Mouse (Mus musculus) MEL-GATA-1-ER (cell line): ENCODE data around the gene Mcu.

Experiments used
- DNase-seq: peaks from one replicate; pipeline ENCODE4 v3.0.0-alpha.2; 2012; ENCODE audit warnings: low read depth; ENCODE audit errors: extremely low read depth

Mcu gene

GRCm38 (mm10) chr10:59616522-59616921 is at the start of gene Mcu:
TSS of gene Mcu (minus strand) at chr10:59616692.
- peak; percentile 84 for DNase-seq

GRCm38 (mm10) chr10:59665503-59666291 is 49.2 kb upstream of the Mcu start:
- DNase-seq: peak; percentile 90

- DNase-seq: no peak
Observed at GRCm38 (mm10) chr10:59664765-59665164, 48.3 kb upstream of the Mcu start.

GRCm38 (mm10) chr10:59656799-59657198 is 40.3 kb upstream of the Mcu start:
- no peak for DNase-seq

- no peak for DNase-seq
Observed at GRCm38 (mm10) chr10:59646821-59647378, 30.4 kb upstream of the Mcu start.

- peak; percentile 67 for DNase-seq
Observed at GRCm38 (mm10) chr10:59645153-59645552, 28.7 kb upstream of the Mcu start.

DNA sequence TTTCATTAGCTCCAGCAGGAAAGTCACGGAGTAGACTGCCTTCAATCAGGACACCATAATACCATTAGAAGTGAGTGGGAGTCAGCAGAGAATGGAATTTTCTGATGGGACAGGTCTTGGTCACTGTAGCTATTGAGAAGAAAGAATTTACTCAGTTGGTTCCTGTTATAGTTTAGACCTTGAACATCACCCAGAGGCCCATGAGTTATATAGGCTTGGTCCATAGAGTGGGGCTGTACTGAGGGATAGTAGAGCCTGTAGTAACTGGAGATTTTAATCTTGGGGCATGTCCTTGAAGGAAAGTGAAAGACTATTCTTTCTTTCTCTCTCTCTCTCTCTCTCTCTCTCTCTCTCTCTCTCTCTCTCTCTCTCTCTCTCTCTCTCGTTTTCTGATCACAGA is 28.2 kb upstream of the Mcu start:
- DNase-seq: no peak

- DNase-seq: no peak
Observed at GRCm38 (mm10) chr10:59643645-59644044, 27.2 kb upstream of the Mcu start.

- DNase-seq: peak; percentile 60
Observed at GRCm38 (mm10) chr10:59642659-59643377, 26.3 kb upstream of the Mcu start.

- no peak for DNase-seq
Observed at GRCm38 (mm10) chr10:59638576-59638975, 22.1 kb upstream of the Mcu start.

- no peak for DNase-seq
Observed at GRCm38 (mm10) chr10:59637596-59638124, 21.2 kb upstream of the Mcu start.

DNA sequence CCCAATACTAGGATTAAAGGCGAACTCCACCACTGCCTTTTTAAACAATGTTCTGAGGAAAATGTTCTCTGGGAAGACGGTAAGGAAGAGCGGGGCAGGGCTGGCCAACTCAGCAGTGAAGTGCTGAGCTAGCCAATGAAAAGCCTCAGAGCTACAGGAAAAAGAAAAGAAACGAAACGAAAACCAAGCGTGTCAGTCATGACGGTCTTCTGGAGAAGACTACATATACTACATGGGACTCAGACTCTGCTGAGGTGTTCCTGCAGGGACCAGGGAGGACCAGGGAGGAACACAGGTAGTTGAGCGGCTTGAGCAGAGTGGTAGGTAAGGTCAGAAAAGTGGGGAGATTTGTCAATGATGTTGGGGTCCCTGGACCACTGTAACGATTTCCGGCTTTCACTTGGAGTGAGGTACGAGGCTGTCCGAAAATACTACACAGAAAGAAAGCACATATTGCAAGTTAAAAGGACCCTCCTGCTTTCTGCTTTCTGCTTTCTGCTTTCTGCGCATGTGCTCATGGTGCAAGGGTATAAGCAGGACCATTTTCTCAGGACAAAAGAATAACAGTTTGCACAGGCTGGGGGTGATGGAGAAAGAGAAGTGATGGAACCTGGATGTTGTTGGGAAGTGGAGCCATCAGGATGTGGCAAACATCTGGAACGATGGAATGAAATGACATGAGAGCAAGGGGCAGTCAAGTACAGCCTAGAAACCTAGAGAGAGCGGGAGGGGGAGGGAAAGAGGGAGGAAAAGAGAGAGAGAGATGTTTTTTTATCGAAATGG is 20.4 kb upstream of the Mcu start:
- peak; percentile 57 for DNase-seq

- DNase-seq: no peak
Observed at GRCm38 (mm10) chr10:59636048-59636447, 19.6 kb upstream of the Mcu start.

DNA sequence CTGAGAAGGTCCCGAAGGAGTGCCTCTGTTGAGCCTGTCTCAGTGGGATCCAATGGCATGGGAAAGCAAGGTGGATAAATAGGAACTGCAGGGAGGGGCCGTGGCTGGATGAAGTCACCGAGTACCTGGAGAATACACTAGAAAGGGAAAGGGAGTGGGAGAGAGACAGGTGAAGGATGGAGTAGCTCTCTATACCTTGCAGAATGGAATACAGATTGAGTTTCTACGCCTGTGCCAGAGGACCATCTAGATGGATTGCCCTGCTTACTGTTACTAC is 13.0 kb upstream of the Mcu start:
- DNase-seq: no peak

- DNase-seq: no peak
Observed at GRCm38 (mm10) chr10:59628641-59629505, 12.4 kb upstream of the Mcu start.

DNA sequence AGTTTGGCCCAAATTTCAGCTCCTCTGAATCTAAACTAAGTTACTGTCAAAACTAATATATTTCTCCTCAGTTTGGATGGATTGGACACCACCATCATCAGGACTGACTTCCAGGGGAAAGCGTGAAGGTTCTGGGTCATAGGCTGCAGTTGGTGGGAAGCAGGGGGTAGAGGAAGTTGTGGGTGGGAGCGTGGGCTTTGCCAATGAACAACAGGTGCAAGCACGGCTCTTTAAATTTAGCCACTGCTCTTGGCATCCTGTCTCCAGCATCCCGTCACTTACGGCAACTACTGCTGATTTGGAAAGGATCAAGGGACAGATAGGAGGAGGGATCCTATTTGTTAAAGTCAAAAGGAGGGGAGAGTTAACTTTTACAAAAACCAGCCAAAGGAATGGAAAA is 7.0 kb upstream of the Mcu start:
- DNase-seq: no peak

- no peak for DNase-seq
Observed at GRCm38 (mm10) chr10:59621355-59621754, 4.9 kb upstream of the Mcu start.

GRCm38 (mm10) chr10:59617776-59618175 is 1.3 kb upstream of the Mcu start:
- no peak for DNase-seq

- DNase-seq: no peak
Observed at GRCm38 (mm10) chr10:59615981-59616520, 441 bp downstream of the Mcu start, which contains the start of gene Gm10322. TSS of gene Gm10322 (plus strand) at chr10:59616063.

- no peak for DNase-seq
Observed at GRCm38 (mm10) chr10:59615411-59615810, 1.1 kb downstream of the Mcu start.
